Mouse (Mus musculus): ENCODE data around the gene Cdc42bpb. TPM values are rescaled to one million over a fixed set of nuclear protein-coding genes. Genes with fewer than 3 reads are reported as not detected.

The Cdc42bpb gene
- polyA plus RNA-seq, 1 experiment from 2014 or later = 103 TPM

DNA sequence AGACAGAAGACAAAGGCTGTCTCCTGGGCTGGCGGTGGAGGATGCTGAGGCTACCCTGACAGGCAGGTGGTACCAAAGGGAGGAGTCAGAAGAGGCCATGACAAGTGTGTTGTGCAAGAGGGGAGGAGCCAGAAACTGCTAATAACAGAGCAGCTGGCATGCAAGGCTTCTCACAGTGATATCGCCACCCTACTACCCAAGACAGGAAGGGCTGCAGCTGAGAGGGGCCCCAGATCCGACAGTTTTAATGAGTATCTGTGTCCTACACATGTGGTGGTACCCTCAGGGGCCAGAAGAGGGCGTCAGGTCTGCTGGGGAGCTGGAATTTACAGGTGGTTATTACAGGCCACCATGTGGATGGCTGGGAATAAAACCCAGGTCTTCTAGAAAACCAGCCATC lies 7.3 kb downstream of the Cdc42bpb start:
- ChIA-PET POLR2A (no interaction called here), CTCF (interaction anchor here (0.7 to 1.5 kb wide), 3 partner anchors 13 to 66 kb away, joined by 3 to 5 read pairs (median 3); no protein-coding TSS in a partner anchor)
- in situ Hi-C loops (cut with MboI; ENCODE audit: low pct_unique_long_range_greater_than_20kb) = no loop called here
- ATAC-seq (no peak), DNase-seq (ENCODE audit: low read depth, low spot score) (no peak)
- no peak for TF ChIP-seq CTCF (IDR thresholded peaks at IDR 0.05)
- no peaks in the 10 kb centered on the region for H3K27me3 ChIP-seq

DNA sequence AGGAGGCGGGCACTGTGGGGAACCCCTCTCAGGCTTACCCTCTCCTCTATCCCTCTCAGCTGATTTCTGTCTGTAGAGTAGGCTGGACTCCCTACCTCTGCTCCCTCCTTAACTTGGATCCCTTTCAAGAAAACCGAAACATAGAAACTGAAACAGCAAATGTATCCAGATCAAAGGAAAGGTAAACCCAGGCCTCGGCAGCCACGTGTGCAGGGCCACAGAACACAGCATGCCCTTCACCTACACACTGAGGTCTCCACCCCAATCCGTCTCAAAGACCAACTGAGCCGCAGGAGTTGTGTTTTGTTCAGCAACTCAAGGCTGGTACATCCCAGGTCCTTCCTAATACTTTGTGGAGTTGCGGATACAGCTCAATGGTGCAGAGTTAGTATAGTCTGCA lies 10.5 kb downstream of the Cdc42bpb start:
- no peak for TF ChIP-seq CTCF (IDR thresholded peaks at IDR 0.05)
- no peaks in the 10 kb centered on the region for H3K27me3 ChIP-seq
- CTCF ChIA-PET = no interaction called here
- POLR2A ChIA-PET = no interaction called here
- no peak for ATAC-seq
- in situ Hi-C loops (cut with MboI; ENCODE audit: low pct_unique_long_range_greater_than_20kb) = no loop called here
- no peak for DNase-seq (ENCODE audit: low read depth, low spot score)

- no peaks in the 10 kb centered on the region for H3K27me3 ChIP-seq
- DNase-seq (ENCODE audit: low read depth, low spot score) (no peak), ATAC-seq (no peak)
- ChIA-PET CTCF (interaction anchor here (1.6 kb wide), 1 partner anchor 91 kb away, joined by 3 read pairs; no protein-coding TSS in a partner anchor), POLR2A (no interaction called here)
- no peak for TF ChIP-seq CTCF (IDR thresholded peaks at IDR 0.05)
- in situ Hi-C loops (cut with MboI; ENCODE audit: low pct_unique_long_range_greater_than_20kb) = no loop called here
Observed at GRCm38 (mm10) chr12:111364234-111364633, 13.3 kb downstream of the Cdc42bpb start.

- no peak for TF ChIP-seq CTCF (IDR thresholded peaks at IDR 0.05)
- POLR2A ChIA-PET = no interaction called here
- in situ Hi-C loops (cut with MboI; ENCODE audit: low pct_unique_long_range_greater_than_20kb) = no loop called here
- CTCF ChIA-PET = interaction anchor here (1.4 kb wide), 1 partner anchor 20 kb away, joined by 3 read pairs; no protein-coding TSS in a partner anchor
- ATAC-seq (no peak), DNase-seq (ENCODE audit: low read depth, low spot score) (no peak)
- no peaks in the 10 kb centered on the region for H3K27me3 ChIP-seq
Observed at GRCm38 (mm10) chr12:111361319-111362098, 16.0 kb downstream of the Cdc42bpb start.

- DNase-seq (ENCODE audit: low read depth, low spot score) (no peak), ATAC-seq (no peak)
- in situ Hi-C loops (cut with MboI; ENCODE audit: low pct_unique_long_range_greater_than_20kb) = no loop called here
- no peak for TF ChIP-seq CTCF (IDR thresholded peaks at IDR 0.05)
- CTCF ChIA-PET = interaction anchor here (1.4 kb wide), 1 partner anchor 19 kb away, joined by 3 read pairs; no protein-coding TSS in a partner anchor
- POLR2A ChIA-PET = no interaction called here
- no peaks in the 10 kb centered on the region for H3K27me3 ChIP-seq
Observed at GRCm38 (mm10) chr12:111360671-111361070, 16.8 kb downstream of the Cdc42bpb start.

DNA sequence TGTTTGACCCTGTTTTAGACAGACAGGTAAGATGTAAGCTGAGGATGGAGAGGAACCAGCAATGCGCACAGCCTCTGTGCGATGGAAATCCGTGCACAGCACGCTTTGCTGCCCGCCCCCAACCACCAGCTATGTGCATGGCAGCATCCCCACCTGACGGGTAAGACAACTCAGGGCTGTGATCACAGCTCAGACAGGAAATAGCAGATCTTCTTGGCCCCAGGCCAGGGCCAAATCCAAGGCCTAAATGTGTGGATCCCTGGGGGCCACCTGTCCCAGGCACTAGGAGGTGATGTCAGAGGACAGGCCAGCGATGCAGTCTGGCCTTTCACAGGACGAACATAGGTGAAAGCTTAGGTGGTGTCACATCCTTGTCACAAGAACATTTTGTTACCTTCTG lies 21.3 kb downstream of the Cdc42bpb start:
- in situ Hi-C loops (cut with MboI; ENCODE audit: low pct_unique_long_range_greater_than_20kb) = no loop called here
- ATAC-seq (no peak), DNase-seq (ENCODE audit: low read depth, low spot score) (no peak)
- no peaks in the 10 kb centered on the region for H3K27me3 ChIP-seq
- TF ChIP-seq CTCF (IDR thresholded peaks at IDR 0.05) = no peak
- ChIA-PET CTCF (no interaction called here), POLR2A (no interaction called here)

- ATAC-seq (no peak), DNase-seq (ENCODE audit: low read depth, low spot score) (no peak)
- POLR2A ChIA-PET = no interaction called here
- TF ChIP-seq CTCF (IDR thresholded peaks at IDR 0.05) = no peak
- CTCF ChIA-PET = no interaction called here
- in situ Hi-C loops (cut with MboI; ENCODE audit: low pct_unique_long_range_greater_than_20kb) = no loop called here
- no peaks in the 10 kb centered on the region for H3K27me3 ChIP-seq
Observed at GRCm38 (mm10) chr12:111354142-111354541, 23.4 kb downstream of the Cdc42bpb start.

DNA sequence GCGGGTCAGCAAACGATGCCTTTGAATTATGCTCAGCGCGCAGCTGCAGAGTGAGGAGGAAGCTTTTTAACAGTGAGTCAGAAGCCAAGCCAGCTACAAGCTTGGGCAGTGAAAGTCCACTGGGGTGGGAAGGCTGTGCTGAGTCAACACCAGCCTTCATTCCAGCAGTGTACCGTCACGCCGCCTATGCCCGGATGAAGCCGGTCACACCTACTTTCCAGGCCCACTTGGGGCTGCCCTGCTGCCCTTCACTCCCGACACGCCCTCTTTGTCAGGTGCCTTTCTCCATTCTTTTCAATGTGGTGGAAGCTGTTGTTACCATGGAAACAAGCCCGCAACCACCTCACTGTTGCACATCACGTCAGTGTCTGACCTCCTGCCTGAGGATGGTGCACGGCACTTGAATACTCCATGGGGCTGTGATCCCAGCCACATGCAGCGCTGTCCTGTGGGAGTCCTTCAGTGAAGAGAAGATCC lies 24.0 kb downstream of the Cdc42bpb start:
- CTCF ChIA-PET = no interaction called here
- no peaks in the 10 kb centered on the region for H3K27me3 ChIP-seq
- DNase-seq (ENCODE audit: low read depth, low spot score) = peak; percentile 83
- no peak for TF ChIP-seq CTCF (IDR thresholded peaks at IDR 0.05)
- ATAC-seq = peak; percentile 96
- in situ Hi-C loops (cut with MboI; ENCODE audit: low pct_unique_long_range_greater_than_20kb) = no loop called here
- POLR2A ChIA-PET = no interaction called here

GRCm38 (mm10) chr12:111353008-111353407 lies 24.5 kb downstream of the Cdc42bpb start:
- in situ Hi-C loops (cut with MboI; ENCODE audit: low pct_unique_long_range_greater_than_20kb) = no loop called here
- POLR2A ChIA-PET = no interaction called here
- DNase-seq (ENCODE audit: low read depth, low spot score) (no peak), ATAC-seq (no peak)
- no peaks in the 10 kb centered on the region for H3K27me3 ChIP-seq
- TF ChIP-seq CTCF (IDR thresholded peaks at IDR 0.05) = no peak
- CTCF ChIA-PET = interaction anchor here (1.3 kb wide), 1 partner anchor 9 kb away, joined by 4 read pairs; no protein-coding TSS in a partner anchor

- no peak for TF ChIP-seq CTCF (IDR thresholded peaks at IDR 0.05)
- ATAC-seq (no peak), DNase-seq (ENCODE audit: low read depth, low spot score) (no peak)
- ChIA-PET CTCF (interaction anchor here (1.3 kb wide), 1 partner anchor 9 kb away, joined by 4 read pairs; no protein-coding TSS in a partner anchor), POLR2A (interaction anchor here (1.1 kb wide), 1 partner anchor 21 kb away, joined by 3 read pairs; no protein-coding TSS in a partner anchor)
- in situ Hi-C loops (cut with MboI; ENCODE audit: low pct_unique_long_range_greater_than_20kb) = no loop called here
- H3K27me3 ChIP-seq = no peaks in the 10 kb centered on the region
Observed at GRCm38 (mm10) chr12:111352520-111352919, 25.0 kb downstream of the Cdc42bpb start.

GRCm38 (mm10) chr12:111349540-111350231 lies 27.8 kb downstream of the Cdc42bpb start:
- TF ChIP-seq CTCF (IDR thresholded peaks at IDR 0.05) = no peak
- in situ Hi-C loops (cut with MboI; ENCODE audit: low pct_unique_long_range_greater_than_20kb) = no loop called here
- ATAC-seq (no peak), DNase-seq (ENCODE audit: low read depth, low spot score) (no peak)
- CTCF ChIA-PET = no interaction called here
- POLR2A ChIA-PET = no interaction called here
- no peaks in the 10 kb centered on the region for H3K27me3 ChIP-seq
